Mouse (Mus musculus) CH12.LX (cell line): ENCODE measurements around the gene Neil1.

Experiments used
- MEF2A ChIP-seq: IDR thresholded peaks from 2 replicates; pipeline ENCODE4 v1.6.1; 2014; ENCODE audit warnings: low read depth, mild to moderate bottlenecking, inconsistent platforms, low read length, improper control_type of control experiment, borderline replicate concordance
- USF2 ChIP-seq: conservative IDR thresholded peaks from 2 replicates; pipeline ENCODE4 v1.6.1; 2011; ENCODE audit warnings: low read depth, low read length, improper control_type of control experiment
- ZKSCAN1 ChIP-seq: IDR thresholded peaks from 2 replicates; pipeline ENCODE4 v1.6.1; 2012; ENCODE audit warnings: low read depth, inconsistent platforms, low read length, improper control_type of control experiment, borderline replicate concordance

DNA sequence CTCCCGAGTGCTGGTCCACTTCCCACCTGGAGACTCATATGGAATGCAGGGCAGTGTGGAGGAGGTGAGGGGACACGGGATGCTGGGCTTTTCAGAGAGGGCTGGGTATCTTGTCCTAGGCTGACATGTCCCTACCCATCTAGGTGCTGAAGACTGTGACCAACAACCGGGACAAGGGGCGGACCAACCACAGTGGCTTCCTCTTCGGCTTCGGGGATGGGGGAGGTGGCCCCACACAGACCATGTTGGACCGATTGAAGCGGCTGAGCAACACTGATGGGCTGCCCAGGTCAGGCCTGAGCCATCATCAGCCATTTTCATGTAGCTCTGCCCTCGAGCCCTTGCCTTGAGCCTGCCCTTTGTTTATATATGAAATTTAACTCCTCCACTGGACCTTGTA, 10.3 kb downstream of the Neil1 start:
- TF ChIP-seq ZKSCAN1 (no peak), USF2 (no peak), MEF2A (no peak)
